Mouse (Mus musculus) liver, postnatal 0 days (tissue): ENCODE measurements at regions not wholly inside any gene's neighbourhood (a gene's known extent, or its start where the extent isn't known, plus 50 kb on each side); places are given as distances from the start of the nearest gene placed in this dataset.
A peak's percentile ranks its signal among the peaks of the same experiment; 100 is the strongest.

ENCODE experiments used
- ATAC-seq: fragments of 200-750 bp; cut with Nextera tagmentation; 2 replicates; pipeline ENCODE4 v1.8.0; 2017; ENCODE audit warnings: mild to moderate bottlenecking, moderate library complexity
- DNase-seq: peaks from one replicate; pipeline ENCODE4 v3.0.0-alpha.2; 2016
- H3K27ac ChIP-seq: fragments of 300-500 bp; sonication (generic); 2 replicates; pipeline ENCODE4 v1.5.1; 2014; ENCODE audit warnings: antibody characterized with exemption, moderate library complexity, mild to moderate bottlenecking, low read depth
- H3K27me3 ChIP-seq: fragments of 300-500 bp; sonication (generic); 2 replicates; pipeline ENCODE4 v1.6.1; 2014; ENCODE audit warnings: low read length, control low read depth, mixed read lengths; ENCODE audit not compliant: insufficient read depth
- H3K36me3 ChIP-seq: fragments of 300-500 bp; sonication (generic); replicated peaks from 2 replicates; pipeline ENCODE4 v1.6.1; 2014; ENCODE audit warnings: mild to moderate bottlenecking, control low read depth, low read length, moderate library complexity, mixed read lengths; ENCODE audit not compliant: insufficient read depth
- H3K4me1 ChIP-seq: fragments of 300-500 bp; sonication (generic); 2 replicates; pipeline ENCODE4 v1.6.1; 2014; ENCODE audit warnings: antibody characterized with exemption, mild to moderate bottlenecking, control low read depth; ENCODE audit not compliant: insufficient read depth
- H3K4me2 ChIP-seq: fragments of 300-500 bp; sonication (generic); 2 replicates; pipeline ENCODE4 v1.6.1; 2014; ENCODE audit warnings: low read depth, mild to moderate bottlenecking, low read length, moderate library complexity, mixed read lengths
- H3K4me3 ChIP-seq: fragments of 300-500 bp; sonication (generic); 2 replicates; pipeline ENCODE4 v1.5.1; 2014; ENCODE audit warnings: low read depth, low read length
- H3K9ac ChIP-seq: fragments of 300-500 bp; sonication (generic); replicated peaks from 2 replicates; pipeline ENCODE4 v1.6.1; 2014; ENCODE audit warnings: mild to moderate bottlenecking, moderate library complexity
- H3K9me3 ChIP-seq: fragments of 300-500 bp; sonication (generic); 2 replicates; pipeline ENCODE4 v1.6.1; 2016; ENCODE audit warnings: mild to moderate bottlenecking, control low read depth, low read length, mixed read lengths
- CTCF ChIP-seq: sonication (generic); IDR thresholded peaks from 2 replicates; pipeline ENCODE4 v1.5.1; 2016; ENCODE audit warnings: antibody characterized with exemption, low read depth
- EP300 ChIP-seq: IDR thresholded peaks from 2 replicates; pipeline ENCODE4 v1.6.1; 2016; ENCODE audit warnings: antibody characterized with exemption, low read depth, mild to moderate bottlenecking
- WGBS: fragments of 180-500 bp; shearing (Covaris S2); extraction: QIAGEN DNeasy Blood & Tissue Kit; methylation state at CpG from one replicate; pipeline ENCODE4 v1.1.7; 2014; ENCODE audit not compliant: insufficient replicate concordance; 5-methylcytosine and 5-hydroxymethylcytosine counted together

- H3K36me3 ChIP-seq: no peaks in the 10 kb centered on the region
- H3K9me3 ChIP-seq: no peaks in the 10 kb centered on the region
- no peak for ATAC-seq
- no peak overlapping the region for H3K27ac ChIP-seq
- H3K4me2 ChIP-seq: no peak overlapping the region
- no peak for TF ChIP-seq EP300
- no peak for TF ChIP-seq CTCF
- WGBS: 56% methylated on average over 1 of the region's 1 CpGs
- no peak overlapping the region for H3K9ac ChIP-seq
- no peaks in the 10 kb centered on the region for H3K4me1 ChIP-seq
- no peaks in the 10 kb centered on the region for H3K27me3 ChIP-seq
- H3K4me3 ChIP-seq: no peak overlapping the region
- DNase-seq: no peak
Measured at GRCm38 (mm10) chr12:9151426-9151825, 121.6 kb downstream of the Ttc32 start.

- WGBS: 73% methylated on average over 2 of the region's 2 CpGs
- H3K36me3 ChIP-seq: no peaks in the 10 kb centered on the region
- H3K4me1 ChIP-seq: no peaks in the 10 kb centered on the region
- no peak overlapping the region for H3K9ac ChIP-seq
- H3K27me3 ChIP-seq: no peaks in the 10 kb centered on the region
- H3K9me3 ChIP-seq: no peaks in the 10 kb centered on the region
- H3K4me3 ChIP-seq: no peak overlapping the region
- H3K27ac ChIP-seq: no peak overlapping the region
- H3K4me2 ChIP-seq: no peak overlapping the region
- no peak for ATAC-seq
- TF ChIP-seq EP300 (no peak), CTCF (no peak)
- no peak for DNase-seq
Measured at GRCm38 (mm10) chr12:9154491-9154890, 124.7 kb downstream of the Ttc32 start.

GRCm38 (mm10) chr12:9156794-9157193 is 127.0 kb downstream of the Ttc32 start:
- DNase-seq (no peak), ATAC-seq (no peak)
- Histone ChIP-seq H3K9ac (no peak overlapping the region), H3K27me3 (no peaks in the 10 kb centered on the region), H3K4me3 (no peak overlapping the region), H3K36me3 (no peaks in the 10 kb centered on the region), H3K9me3 (no peaks in the 10 kb centered on the region), H3K4me2 (no peak overlapping the region), H3K4me1 (no peaks in the 10 kb centered on the region), H3K27ac (no peak overlapping the region)
- TF ChIP-seq EP300 (no peak), CTCF (no peak)

- no peak for TF ChIP-seq EP300
- TF ChIP-seq CTCF: no peak
- Histone ChIP-seq H3K27ac (no peak overlapping the region), H3K9ac (no peak overlapping the region), H3K36me3 (no peaks in the 10 kb centered on the region), H3K4me2 (no peak overlapping the region), H3K27me3 (no peaks in the 10 kb centered on the region), H3K4me1 (no peaks in the 10 kb centered on the region), H3K4me3 (no peak overlapping the region), H3K9me3 (no peaks in the 10 kb centered on the region)
- ATAC-seq (no peak), DNase-seq (no peak)
- WGBS: 66% methylated on average over 5 of the region's 5 CpGs
Measured at GRCm38 (mm10) chr12:9158751-9159150, 129.0 kb downstream of the Ttc32 start.

GRCm38 (mm10) chr12:9165367-9165940 is 135.7 kb downstream of the Ttc32 start:
- TF ChIP-seq EP300 (no peak), CTCF (no peak)

GRCm38 (mm10) chr12:9166218-9166908 is 136.6 kb downstream of the Ttc32 start:
- no peaks in the 10 kb centered on the region for H3K36me3 ChIP-seq
- ATAC-seq: no peak
- TF ChIP-seq CTCF (peak; percentile 80), EP300 (no peak)
- no peak overlapping the region for H3K4me2 ChIP-seq
- 56% methylated on average over 10 of the region's 10 CpGs for WGBS
- no peak overlapping the region for H3K4me3 ChIP-seq
- H3K4me1 ChIP-seq: no peaks in the 10 kb centered on the region
- peak; percentile 51 for DNase-seq
- H3K9ac ChIP-seq: no peak overlapping the region
- H3K9me3 ChIP-seq: no peaks in the 10 kb centered on the region
- no peaks in the 10 kb centered on the region for H3K27me3 ChIP-seq
- no peak overlapping the region for H3K27ac ChIP-seq

More at GRCm38 (mm10) chr12:9165367-9165940, 135.7 kb downstream of the Ttc32 start:
- Histone ChIP-seq H3K27ac (no peak overlapping the region), H3K27me3 (no peaks in the 10 kb centered on the region), H3K9ac (no peak overlapping the region), H3K36me3 (no peaks in the 10 kb centered on the region), H3K4me1 (no peaks in the 10 kb centered on the region), H3K9me3 (no peaks in the 10 kb centered on the region), H3K4me2 (no peak overlapping the region), H3K4me3 (no peak overlapping the region)
- ATAC-seq (no peak), DNase-seq (no peak)
- 69% methylated on average over 4 of the region's 4 CpGs for WGBS
